Comparison of ENCODE assay signal across 8 mouse cellular contexts in genomic region chr10:12922574-12923353, GRCm38 (mm10). TPM values are rescaled to one million over a fixed set of nuclear protein-coding genes. Genes with fewer than 3 reads are reported as not detected.
DNase-seq lines count a peak whose midpoint lies in the region; ATAC-seq and TF ChIP-seq lines count a peak whose summit lies in the region.

No protein-coding gene starts in this region.

- under 1% methylated on average over 55 of the region's 55 CpGs for WGBS in bone marrow, adult 2 months
- under 1% methylated on average over 55 of the region's 55 CpGs for WGBS in embryonic facial prominence, embryonic 15.5 days
- WGBS in limb, embryonic 14.5 days = 2% methylated on average over 55 of the region's 55 CpGs
- 0% methylated on average over 55 of the region's 55 CpGs for WGBS in midbrain, postnatal 0 days

- peak; percentile 56; the same call in 1 of the 2 replicates for TF ChIP-seq CTCF in bone marrow, adult 2 months (IDR thresholded peaks at IDR 0.05; ENCODE audit: control insufficient read depth, insufficient read depth, low read length)
- TF ChIP-seq CTCF in midbrain, postnatal 0 days (IDR thresholded peaks at IDR 0.05) = peak; percentile 67

- peaks cover 3% of the 10 kb centered on the region for H3K4me1 ChIP-seq in bone marrow, adult 2 months (ENCODE audit: control insufficient read depth, insufficient read depth, low read length)
- H3K4me1 ChIP-seq in embryonic facial prominence, embryonic 15.5 days = peaks cover 7% of the 10 kb centered on the region
- H3K4me1 ChIP-seq in limb, embryonic 14.5 days (ENCODE audit: control insufficient read depth, insufficient read depth, low read length) = peaks cover 5% of the 10 kb centered on the region; the same call in 1 of the 2 replicates
- H3K4me1 ChIP-seq in midbrain, postnatal 0 days (ENCODE audit: insufficient read depth, low read length) = no peaks in the 10 kb centered on the region

- peak overlapping the region; percentile 60 for H3K4me2 ChIP-seq in embryonic facial prominence, embryonic 15.5 days (replicated peaks)
- H3K4me2 ChIP-seq in limb, embryonic 14.5 days (replicated peaks; ENCODE audit: low read depth, low read length, severe bottlenecking) = peak overlapping the region; percentile 60
- H3K4me2 ChIP-seq in midbrain, postnatal 0 days (ENCODE audit: low read depth, low read length, poor library complexity, severe bottlenecking) = peak overlapping the region; percentile 57

- peak overlapping the region; percentile 90 for H3K27ac ChIP-seq in bone marrow, adult 2 months (ENCODE audit: control insufficient read depth, insufficient read depth, low read depth, low read length, poor library complexity)
- peak overlapping the region; percentile 95 for H3K27ac ChIP-seq in embryonic facial prominence, embryonic 15.5 days (replicated peaks)
- H3K27ac ChIP-seq in limb, embryonic 14.5 days (replicated peaks; ENCODE audit: low read depth, low read length) = peak overlapping the region; percentile 86
- H3K27ac ChIP-seq in midbrain, postnatal 0 days (ENCODE audit: low read depth, low read length) = peak overlapping the region; percentile 84

- peak overlapping the region; percentile 73 for H3K4me3 ChIP-seq in bone marrow, adult 2 months (replicated peaks; ENCODE audit: control insufficient read depth, low read depth, low read length)
- H3K4me3 ChIP-seq in embryonic facial prominence, embryonic 15.5 days (replicated peaks) = peak overlapping the region; percentile 73
- H3K4me3 ChIP-seq in limb, embryonic 14.5 days (replicated peaks; ENCODE audit: low read length) = peak overlapping the region; percentile 62
- peak overlapping the region; percentile 70 for H3K4me3 ChIP-seq in midbrain, postnatal 0 days (ENCODE audit: low read depth, low read length)

- ATAC-seq in embryonic facial prominence, embryonic 15.5 days (ENCODE audit: insufficient number of reproducible peaks, low FRiP score, low TSS enrichment, low read depth) = peak; percentile 93
- peak; percentile 95 for ATAC-seq in limb, embryonic 14.5 days (ENCODE audit: low FRiP score, low read depth)
- peak; percentile 95 for ATAC-seq in midbrain, postnatal 0 days (ENCODE audit: low FRiP score)

- no peaks in the 10 kb centered on the region for H3K36me3 ChIP-seq in embryonic facial prominence, embryonic 15.5 days
- H3K36me3 ChIP-seq in limb, embryonic 14.5 days (ENCODE audit: control insufficient read depth, insufficient read depth, low read length) = no peaks in the 10 kb centered on the region
- no peaks in the 10 kb centered on the region for H3K36me3 ChIP-seq in midbrain, postnatal 0 days (ENCODE audit: insufficient read depth, low read length)

- peak overlapping the region; percentile 62 for H3K9ac ChIP-seq in embryonic facial prominence, embryonic 15.5 days
- peak overlapping the region; percentile 65 for H3K9ac ChIP-seq in limb, embryonic 14.5 days (ENCODE audit: low read depth, low read length, severe bottlenecking)
- peak overlapping the region; percentile 74 for H3K9ac ChIP-seq in midbrain, postnatal 0 days (replicated peaks; ENCODE audit: low read length, poor library complexity, severe bottlenecking)

- no peak for TF ChIP-seq POLR2A in bone marrow, adult 2 months (IDR thresholded peaks at IDR 0.05; ENCODE audit: borderline replicate concordance, control insufficient read depth, low read depth, low read length)
- TF ChIP-seq POLR2A in limb, embryonic 14.5 days (IDR thresholded peaks at IDR 0.05; ENCODE audit: borderline replicate concordance, extremely low read depth, insufficient read depth, insufficient read length) = peak; percentile 65; the same call in 1 of the 2 replicates

- DNase-seq in 416B (ENCODE audit: low read depth) = peak; percentile 99
- peak; percentile 99 for DNase-seq in heart, adult 8-10 months (ENCODE audit: low spot score)
- DNase-seq in kidney, adult 9 months = peak; percentile 97
- peak; percentile 98 for DNase-seq in limb, embryonic 14.5 days (ENCODE audit: low spot score)
- DNase-seq in midbrain, postnatal 0 days (ENCODE audit: low spot score) = peak; percentile 97
- DNase-seq in spleen, postnatal 14 days (ENCODE audit: low spot score in 2 of 2) = peak; percentile 83 to 89

- no peaks in the 10 kb centered on the region for H3K27me3 ChIP-seq in embryonic facial prominence, embryonic 15.5 days
- no peaks in the 10 kb centered on the region for H3K27me3 ChIP-seq in limb, embryonic 14.5 days (ENCODE audit: control insufficient read depth, insufficient read depth, low read length)
- H3K27me3 ChIP-seq in midbrain, postnatal 0 days (ENCODE audit: insufficient read depth, low read length) = no peaks in the 10 kb centered on the region

- no peaks in the 10 kb centered on the region for H3K9me3 ChIP-seq in embryonic facial prominence, embryonic 15.5 days (replicated peaks)
- no peaks in the 10 kb centered on the region for H3K9me3 ChIP-seq in limb, embryonic 14.5 days (ENCODE audit: control insufficient read depth, low read length)
- H3K9me3 ChIP-seq in midbrain, postnatal 0 days (ENCODE audit: low read length) = no peaks in the 10 kb centered on the region

RNA-seq across cellular contexts. Expression of gene Stx11, which starts 41.3 kb away (rescaled TPM):
- polyA plus RNA-seq in bone marrow, adult 2 months (2011; ENCODE audit: insufficient read depth, insufficient read length, low replicate concordance, missing spikeins) = 13.2 and 28.8 TPM in 2 replicates
- polyA plus RNA-seq in embryonic facial prominence, embryonic 15.5 days (2015; fragmentation: Nextera tagmentation; extraction: Ambion mirVana) = 5.6 and 6.8 TPM in 2 replicates
- total RNA-seq in heart, adult 8-10 months (2022) = 1 to 10 TPM; 1.7 to 2.5 (median 2.3) TPM
- 2.1 TPM in 2 replicates for polyA plus RNA-seq in limb, embryonic 14.5 days (2012; rRNA removed)
- 4.4 TPM in 2 replicates for polyA plus RNA-seq in limb, embryonic 14.5 days (2014; fragmentation: Nextera tagmentation; extraction: Ambion mirVana)
- 1.8 and 7.8 TPM in 2 replicates for total RNA-seq in midbrain, postnatal 0 days (2014; rRNA removed)
- 0.92 and 1.1 TPM in 2 replicates for polyA plus RNA-seq in midbrain, postnatal 0 days (2015; fragmentation: Nextera tagmentation; extraction: Ambion mirVana)

RNA-seq across cellular contexts. Expression of gene Utrn, which starts 53.6 kb away (rescaled TPM):
- polyA plus RNA-seq in bone marrow, adult 2 months (2011; ENCODE audit: insufficient read depth, insufficient read length, low replicate concordance, missing spikeins) = 6.9 and 31.4 TPM in 2 replicates
- polyA plus RNA-seq in embryonic facial prominence, embryonic 15.5 days (2015; fragmentation: Nextera tagmentation; extraction: Ambion mirVana) = 89.8 and 93.2 TPM in 2 replicates
- total RNA-seq in heart, adult 8-10 months (2022) = 10 to 100 TPM; 59.3 to 75.7 (median 71.0) TPM
- polyA plus RNA-seq in limb, embryonic 14.5 days (2012; rRNA removed) = 34.1 and 36.9 TPM in 2 replicates
- polyA plus RNA-seq in limb, embryonic 14.5 days (2014; fragmentation: Nextera tagmentation; extraction: Ambion mirVana) = 76.0 and 82.2 TPM in 2 replicates
- total RNA-seq in midbrain, postnatal 0 days (2014; rRNA removed) = 20.6 and 29.2 TPM in 2 replicates
- 13.9 and 15.4 TPM in 2 replicates for polyA plus RNA-seq in midbrain, postnatal 0 days (2015; fragmentation: Nextera tagmentation; extraction: Ambion mirVana)

Comparison
In these comparisons a context has a peak if more than half of its experiments do, and no peak if none do; other contexts are left out.
1. Peak in every context shown above with its lines: DNase-seq, ATAC-seq, H3K4me3 ChIP-seq and H3K27ac ChIP-seq.